Mouse (Mus musculus) T-helper 1 cell (primary cell): ENCODE data around the gene Ccdc171.

Experiments used
- in situ Hi-C: fragments of 300-600 bp; cut with MboI, MseI; formaldehyde crosslinking; loops from one replicate; pipeline ENCODE4 v1.15.1; 2025; ENCODE audit warnings: high pct_unique_total_duplicates

Gene Ccdc171

GRCm38 (mm10) chr4:83794315-83794922, 269.1 kb downstream of the Ccdc171 start:
- in situ Hi-C loops, result no loop called here

GRCm38 (mm10) chr4:83794930-83795459, 269.6 kb downstream of the Ccdc171 start:
- in situ Hi-C loops, result no loop called here

- in situ Hi-C loops, result no loop called here
Observed at GRCm38 (mm10) chr4:83797976-83798375, 272.6 kb downstream of the Ccdc171 start.

- in situ Hi-C loops, result no loop called here
Observed at GRCm38 (mm10) chr4:83798674-83799430, 273.5 kb downstream of the Ccdc171 start.

GRCm38 (mm10) chr4:83800402-83800801, 275.1 kb downstream of the Ccdc171 start:
- in situ Hi-C loops, result no loop called here

- in situ Hi-C loops, result no loop called here
Observed at GRCm38 (mm10) chr4:83816925-83817324, 291.6 kb downstream of the Ccdc171 start.

- in situ Hi-C loops, result no loop called here
Observed at GRCm38 (mm10) chr4:83829718-83830459, 304.5 kb downstream of the Ccdc171 start.

GRCm38 (mm10) chr4:83830891-83831880, 305.8 kb downstream of the Ccdc171 start:
- in situ Hi-C loops, result no loop called here

- in situ Hi-C loops, result no loop called here
Observed at GRCm38 (mm10) chr4:83839077-83839476, 313.7 kb downstream of the Ccdc171 start.

GRCm38 (mm10) chr4:83846304-83846703, 321.0 kb downstream of the Ccdc171 start:
- in situ Hi-C loops, result no loop called here

GRCm38 (mm10) chr4:83853885-83854284, 328.5 kb downstream of the Ccdc171 start:
- in situ Hi-C loops, result no loop called here

GRCm38 (mm10) chr4:83861706-83862105, 336.4 kb downstream of the Ccdc171 start:
- in situ Hi-C loops, result no loop called here

- in situ Hi-C loops, result no loop called here
Observed at GRCm38 (mm10) chr4:83862295-83862694, 336.9 kb downstream of the Ccdc171 start.

GRCm38 (mm10) chr4:83876600-83876999, 351.3 kb downstream of the Ccdc171 start:
- in situ Hi-C loops, result no loop called here

- in situ Hi-C loops, result no loop called here
Observed at GRCm38 (mm10) chr4:83878236-83878635, 352.9 kb downstream of the Ccdc171 start.

GRCm38 (mm10) chr4:83888459-83889054, 363.2 kb downstream of the Ccdc171 start:
- in situ Hi-C loops, result no loop called here

GRCm38 (mm10) chr4:83902081-83902645, 376.8 kb downstream of the Ccdc171 start:
- in situ Hi-C loops, result no loop called here
